Mouse (Mus musculus) liver, embryonic 13.5 days (tissue): ENCODE measurements around the gene Ccdc30. TPM values are rescaled to one million over a fixed set of nuclear protein-coding genes. Genes with fewer than 3 reads are reported as not detected.

ENCODE experiments used
- ATAC-seq: fragments of 200-750 bp; cut with Nextera tagmentation; 2 replicates; pipeline ENCODE4 v1.8.0; 2017; ENCODE audit warnings: low read depth, mild to moderate bottlenecking, moderate number of reproducible peaks, moderate library complexity
- DNase-seq: peaks from one replicate; pipeline ENCODE4 v3.0.0; 2022
- H3K27ac ChIP-seq: fragments of 300-500 bp; sonication (generic); 2 replicates; pipeline ENCODE4 v1.5.1; 2015; ENCODE audit warnings: moderate library complexity, mild to moderate bottlenecking, inconsistent platforms
- H3K27me3 ChIP-seq: fragments of 300-500 bp; sonication (generic); 2 replicates; pipeline ENCODE4 v1.6.1; 2015; ENCODE audit warnings: mild to moderate bottlenecking, inconsistent platforms
- H3K36me3 ChIP-seq: fragments of 300-500 bp; sonication (generic); 2 replicates; pipeline ENCODE4 v1.6.1; 2015; ENCODE audit warnings: mild to moderate bottlenecking, inconsistent platforms
- H3K4me1 ChIP-seq: fragments of 300-500 bp; sonication (generic); replicated peaks from 2 replicates; pipeline ENCODE4 v1.6.1; 2015; ENCODE audit warnings: inconsistent platforms
- H3K4me2 ChIP-seq: fragments of 300-500 bp; sonication (generic); 2 replicates; pipeline ENCODE4 v1.6.1; 2015; ENCODE audit warnings: inconsistent platforms, mild to moderate bottlenecking, moderate library complexity
- H3K4me3 ChIP-seq: fragments of 300-500 bp; sonication (generic); replicated peaks from 2 replicates; pipeline ENCODE4 v1.5.1; 2015; ENCODE audit warnings: mild to moderate bottlenecking, inconsistent platforms
- H3K9ac ChIP-seq: fragments of 300-500 bp; sonication (generic); 2 replicates; pipeline ENCODE4 v1.6.1; 2015; ENCODE audit warnings: mild to moderate bottlenecking, inconsistent platforms
- H3K9me3 ChIP-seq: fragments of 300-500 bp; sonication (generic); replicated peaks from 2 replicates; pipeline ENCODE4 v1.6.1; 2016; ENCODE audit warnings: inconsistent platforms
- WGBS: fragments of 180-500 bp; shearing (Covaris S2); methylation state at CpG from one replicate; pipeline ENCODE4 v1.1.7; 2015; ENCODE audit not compliant: insufficient replicate concordance; 5-methylcytosine and 5-hydroxymethylcytosine counted together
- polyA plus RNA-seq: library from polyadenylated mRNA; unstranded; fragments of >200 nt; fragmentation: Nextera tagmentation; extraction: Ambion mirVana; gene quantifications from 2 replicates; pipeline ENCODE4 v1.2.1, GENCODE M21; 2015

Ccdc30 gene
- polyA plus RNA-seq, 1 experiment from 2014 or later = 1.1 TPM

DNA sequence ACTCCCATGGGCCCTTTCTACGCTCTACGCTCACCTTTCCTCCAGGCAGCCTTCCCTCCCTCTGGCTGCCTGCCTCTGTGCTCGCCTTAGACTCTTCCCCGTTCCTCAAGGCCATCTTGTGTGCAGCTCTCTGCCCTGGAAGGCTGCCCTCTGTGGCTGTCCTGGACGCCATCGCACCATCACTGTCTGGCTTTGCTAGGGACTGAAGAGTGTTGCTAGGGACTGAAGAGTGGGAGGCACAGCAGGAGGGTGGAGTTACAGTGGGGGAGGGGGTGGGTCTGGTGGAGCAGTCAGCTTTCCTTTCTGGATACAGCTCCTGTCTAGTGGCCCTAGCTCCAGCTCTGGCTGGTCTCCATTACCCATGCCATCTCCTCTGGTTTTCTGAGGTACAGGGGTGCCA is 27.2 kb upstream of the Ccdc30 start:
- no peak overlapping the region for H3K9ac ChIP-seq
- no peaks in the 10 kb centered on the region for H3K27me3 ChIP-seq
- WGBS = 47% methylated on average over 6 of the region's 6 CpGs
- peaks cover 15% of the 10 kb centered on the region for H3K4me1 ChIP-seq
- H3K4me2 ChIP-seq = no peak overlapping the region
- H3K4me3 ChIP-seq = no peak overlapping the region
- no peaks in the 10 kb centered on the region for H3K9me3 ChIP-seq
- no peaks in the 10 kb centered on the region for H3K36me3 ChIP-seq
- ATAC-seq (no peak), DNase-seq (no peak)
- no peak overlapping the region for H3K27ac ChIP-seq

- Histone ChIP-seq H3K36me3 (no peaks in the 10 kb centered on the region), H3K9ac (no peak overlapping the region), H3K4me2 (no peak overlapping the region), H3K9me3 (no peaks in the 10 kb centered on the region), H3K27ac (no peak overlapping the region), H3K27me3 (no peaks in the 10 kb centered on the region), H3K4me1 (peaks cover 15% of the 10 kb centered on the region), H3K4me3 (no peak overlapping the region)
- 76% methylated on average over 4 of the region's 4 CpGs for WGBS
- ATAC-seq (peak; percentile 67), DNase-seq (no peak)
Observed at GRCm38 (mm10) chr4:119441836-119442235, 26.5 kb upstream of the Ccdc30 start.

GRCm38 (mm10) chr4:119437936-119438335 is 22.6 kb upstream of the Ccdc30 start:
- H3K27ac ChIP-seq = no peak overlapping the region
- no peak overlapping the region for H3K4me3 ChIP-seq
- no peaks in the 10 kb centered on the region for H3K27me3 ChIP-seq
- no peaks in the 10 kb centered on the region for H3K36me3 ChIP-seq
- peaks cover 7% of the 10 kb centered on the region; the same call in 1 of the 2 replicates for H3K4me1 ChIP-seq
- ATAC-seq (no peak), DNase-seq (no peak)
- no peaks in the 10 kb centered on the region for H3K9me3 ChIP-seq
- no peak overlapping the region for H3K9ac ChIP-seq
- 70% methylated on average over 2 of the region's 2 CpGs for WGBS
- H3K4me2 ChIP-seq = no peak overlapping the region

- H3K4me1 ChIP-seq = peaks cover 8% of the 10 kb centered on the region
- peak overlapping the region; percentile 37 for H3K4me2 ChIP-seq
- ATAC-seq (peak; percentile 61; the same call in 1 of the 2 replicates), DNase-seq (peak; percentile 29)
- 0 out of 2 replicates have a peak overlapping the region, but pooled peaks have one; percentile 19 for H3K4me3 ChIP-seq
- WGBS = 19% methylated on average over 5 of the region's 5 CpGs
- no peak overlapping the region for H3K27ac ChIP-seq
- no peaks in the 10 kb centered on the region for H3K27me3 ChIP-seq
- no peak overlapping the region for H3K9ac ChIP-seq
- no peaks in the 10 kb centered on the region for H3K9me3 ChIP-seq
- no peaks in the 10 kb centered on the region for H3K36me3 ChIP-seq
Observed at GRCm38 (mm10) chr4:119430678-119431077, 15.4 kb upstream of the Ccdc30 start.

- no peak overlapping the region for H3K4me2 ChIP-seq
- no peak overlapping the region for H3K9ac ChIP-seq
- ATAC-seq (no peak), DNase-seq (no peak)
- 52% methylated on average over 2 of the region's 2 CpGs for WGBS
- H3K36me3 ChIP-seq = no peaks in the 10 kb centered on the region
- H3K4me3 ChIP-seq = no peak overlapping the region
- no peaks in the 10 kb centered on the region; the same call in 1 of the 2 replicates for H3K27me3 ChIP-seq
- H3K27ac ChIP-seq = no peak overlapping the region
- peaks cover 38% of the 10 kb centered on the region for H3K4me1 ChIP-seq
- no peaks in the 10 kb centered on the region for H3K9me3 ChIP-seq
Observed at GRCm38 (mm10) chr4:119427680-119428079, 12.4 kb upstream of the Ccdc30 start.

DNA sequence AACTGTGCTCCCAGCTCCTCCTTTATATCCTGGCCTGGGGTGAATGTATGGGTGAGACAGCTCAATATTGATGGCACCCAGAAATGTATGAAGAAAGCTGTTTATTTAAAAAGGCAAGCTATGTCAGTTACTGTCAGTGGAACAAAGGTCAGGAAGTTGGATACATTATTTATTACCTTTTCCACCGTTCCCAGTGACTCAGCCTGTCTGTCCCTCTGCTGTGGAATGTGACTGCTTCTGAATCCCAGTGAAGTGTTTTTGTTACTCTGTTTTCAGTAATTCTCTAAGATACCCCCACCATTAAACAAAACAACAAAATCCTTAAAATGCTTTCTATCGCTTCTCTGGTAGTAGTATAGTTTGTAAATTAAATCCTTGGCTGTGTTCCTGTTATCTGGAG is 10.3 kb upstream of the Ccdc30 start:
- Histone ChIP-seq H3K9ac (0 out of 2 replicates have a peak overlapping the region, but pooled peaks have one; percentile 3), H3K4me3 (no peak overlapping the region), H3K27me3 (no peaks in the 10 kb centered on the region; the same call in 1 of the 2 replicates), H3K36me3 (no peaks in the 10 kb centered on the region), H3K4me1 (peaks cover 51% of the 10 kb centered on the region), H3K4me2 (peak overlapping the region; percentile 21; the same call in 1 of the 2 replicates), H3K27ac (peak overlapping the region; percentile 50; the same call in 1 of the 2 replicates), H3K9me3 (no peaks in the 10 kb centered on the region)
- DNase-seq (no peak), ATAC-seq (no peak)
- 44% methylated on average over 2 of the region's 2 CpGs for WGBS

- peak overlapping the region; percentile 73 for H3K27ac ChIP-seq
- 0 out of 2 replicates have a peak overlapping the region, but pooled peaks have one; percentile 3 for H3K9ac ChIP-seq
- WGBS = 47% methylated on average over 2 of the region's 2 CpGs
- H3K4me2 ChIP-seq = peak overlapping the region; percentile 21; the same call in 1 of the 2 replicates
- H3K4me1 ChIP-seq = peaks cover 53% of the 10 kb centered on the region
- no peaks in the 10 kb centered on the region; the same call in 1 of the 2 replicates for H3K27me3 ChIP-seq
- no peaks in the 10 kb centered on the region for H3K36me3 ChIP-seq
- ATAC-seq = peak; percentile 39; the same call in 1 of the 2 replicates
- H3K9me3 ChIP-seq = no peaks in the 10 kb centered on the region
- DNase-seq = peak; percentile 31
- no peak overlapping the region for H3K4me3 ChIP-seq
Observed at GRCm38 (mm10) chr4:119425077-119425476, 9.8 kb upstream of the Ccdc30 start.

DNA sequence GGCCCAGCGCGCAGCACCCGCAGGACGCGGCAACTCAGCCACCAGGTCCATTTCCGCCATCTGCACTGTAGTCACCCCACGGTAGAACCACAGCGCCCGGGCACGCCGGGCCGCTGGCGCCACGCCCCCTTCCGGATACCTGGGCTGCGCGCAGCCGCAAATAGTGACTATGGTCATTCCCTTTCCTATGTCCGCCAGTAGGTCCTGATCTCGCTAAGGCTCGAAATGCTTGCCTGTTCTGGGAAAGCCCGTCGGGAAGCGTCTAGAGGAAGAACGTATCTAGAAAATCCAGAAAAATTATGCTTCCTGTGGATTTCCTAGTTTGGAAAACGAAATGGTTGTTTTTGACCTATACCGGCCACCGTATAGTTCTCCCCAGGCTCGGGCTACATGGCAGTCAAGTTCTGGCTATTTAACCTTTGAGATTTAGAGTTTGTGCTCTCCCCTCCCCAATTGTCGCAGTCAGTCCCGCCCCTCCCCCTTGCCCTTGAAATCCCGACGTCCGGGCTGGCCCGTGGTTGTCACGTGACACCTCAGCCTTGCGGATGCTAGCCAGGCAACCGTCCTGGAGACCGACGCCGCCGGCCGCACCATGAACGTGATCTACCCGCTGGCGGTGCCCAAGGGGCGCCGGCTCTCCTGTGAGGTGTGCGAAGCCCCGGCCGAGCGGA is 7.1 kb upstream of the Ccdc30 start, which contains the start of the genes Ppcs and Zmynd12:
TSS of gene Ppcs (minus strand) at position 127 of the 671 bp plus-strand sequence.
TSS of gene Zmynd12 (plus strand) at position 521 of the 671 bp plus-strand sequence.
- Histone ChIP-seq H3K4me3 (peak within 1 kb of the TSS; percentile 73), H3K9me3 (no peaks in the 10 kb centered on the region), H3K27ac (peak within 1 kb of the TSS; percentile 67), H3K9ac (peak within 1 kb of the TSS; percentile 82), H3K27me3 (no peaks in the 10 kb centered on the region; the same call in 1 of the 2 replicates), H3K36me3 (no peaks in the 10 kb centered on the region), H3K4me1 (peaks cover 67% of the 10 kb centered on the region), H3K4me2 (peak within 1 kb of the TSS; percentile 88)
- under 1% methylated on average over 52 of the region's 52 CpGs for WGBS
- DNase-seq (peak; percentile 82), ATAC-seq (peak; percentile 91)

- peak overlapping the region; percentile 82 for H3K9ac ChIP-seq
- H3K27me3 ChIP-seq = no peaks in the 10 kb centered on the region; the same call in 1 of the 2 replicates
- under 1% methylated on average over 31 of the region's 31 CpGs for WGBS
- no peaks in the 10 kb centered on the region for H3K9me3 ChIP-seq
- peaks cover 72% of the 10 kb centered on the region for H3K4me1 ChIP-seq
- peak overlapping the region; percentile 73 for H3K4me3 ChIP-seq
- DNase-seq (no peak), ATAC-seq (peak; percentile 47)
- H3K27ac ChIP-seq = peak overlapping the region; percentile 67
- H3K36me3 ChIP-seq = no peaks in the 10 kb centered on the region
- peak overlapping the region; percentile 88 for H3K4me2 ChIP-seq
Observed at GRCm38 (mm10) chr4:119421921-119422293, 6.6 kb upstream of the Ccdc30 start.

DNA sequence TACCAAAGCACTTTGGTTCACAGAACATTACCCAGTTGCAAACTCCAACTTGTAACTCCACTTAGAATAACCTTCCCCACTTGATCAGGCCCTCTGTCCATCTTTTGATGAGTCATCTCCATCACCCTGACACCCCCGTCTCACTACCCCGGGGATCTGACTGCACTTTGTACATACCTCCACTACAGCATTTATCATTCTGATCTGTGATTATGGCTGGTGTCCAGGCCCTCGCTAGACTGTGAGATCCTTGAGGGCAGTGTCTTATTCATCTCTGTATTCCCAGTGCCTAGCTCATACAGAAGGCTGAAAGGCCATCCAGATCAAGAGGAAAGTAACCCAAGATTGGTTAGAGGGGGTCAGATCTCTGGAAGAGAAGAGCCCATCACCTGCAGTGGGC is 5.9 kb upstream of the Ccdc30 start:
- Histone ChIP-seq H3K9me3 (no peaks in the 10 kb centered on the region), H3K9ac (peak overlapping the region; percentile 82), H3K36me3 (no peaks in the 10 kb centered on the region), H3K4me1 (peaks cover 76% of the 10 kb centered on the region), H3K27ac (no peak overlapping the region), H3K27me3 (peaks cover 5% of the 10 kb centered on the region), H3K4me3 (peak overlapping the region; percentile 73), H3K4me2 (peak overlapping the region; percentile 88)
- DNase-seq (no peak), ATAC-seq (no peak)
- WGBS = 19% methylated on average over 3 of the region's 3 CpGs

GRCm38 (mm10) chr4:119417894-119418293 is 2.6 kb upstream of the Ccdc30 start:
- Histone ChIP-seq H3K4me1 (peaks cover 57% of the 10 kb centered on the region), H3K9me3 (no peaks in the 10 kb centered on the region), H3K9ac (0 out of 2 replicates have a peak overlapping the region, but pooled peaks have one; percentile 9), H3K27me3 (peaks cover 25% of the 10 kb centered on the region), H3K36me3 (no peaks in the 10 kb centered on the region), H3K4me3 (no peak overlapping the region), H3K4me2 (peak overlapping the region; percentile 26), H3K27ac (peak overlapping the region; percentile 43; the same call in 1 of the 2 replicates)
- ATAC-seq (peak; percentile 49), DNase-seq (no peak)
- WGBS = 21% methylated on average over 3 of the region's 3 CpGs
